Mouse (Mus musculus) embryonic fibroblast, embryonic 13.5 days (primary cell): ENCODE results near the gene Sorbs2.

Experiments used
- CTCF ChIP-seq: IDR thresholded peaks from 2 replicates; pipeline ENCODE4 v1.5.1; 2011; ENCODE audit warnings: mild to moderate bottlenecking, control low read depth, low read length, moderate library complexity, borderline replicate concordance; ENCODE audit not compliant: insufficient read depth
- POLR2A ChIP-seq: IDR thresholded peaks from 2 replicates; pipeline ENCODE4 v1.6.1; 2011; ENCODE audit warnings: low read depth, mild to moderate bottlenecking, control low read depth, low read length, moderate library complexity

DNA sequence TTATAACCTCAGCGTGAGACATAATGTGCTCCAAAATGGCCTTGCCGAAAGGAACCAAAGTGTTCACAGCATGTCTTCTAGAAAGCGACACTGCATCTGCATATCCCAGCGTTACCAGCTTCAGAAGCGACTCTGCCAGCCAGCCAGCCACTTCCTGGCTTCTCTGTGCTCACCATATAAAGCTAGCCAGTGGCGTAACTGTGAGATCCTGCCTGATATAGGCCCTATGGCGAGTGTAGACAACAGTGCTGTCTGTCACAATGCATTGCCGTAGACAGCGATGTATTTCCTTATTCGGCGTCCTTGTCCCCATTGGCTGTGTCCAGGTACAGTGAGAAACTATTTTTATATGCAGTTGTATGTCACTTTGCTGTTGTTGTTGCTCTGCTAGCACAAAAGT lies 258.6 kb downstream of the Sorbs2 start:
- TF ChIP-seq POLR2A (no peak), CTCF (no peak)
